Mouse (Mus musculus) midbrain, embryonic 14.5 days (tissue): ENCODE measurements at regions not wholly inside any gene's neighbourhood (a gene's known extent, or its start where the extent isn't known, plus 50 kb on each side); places are given as distances from the start of the nearest gene placed in this dataset.

Experiments
- ATAC-seq: fragments of 200-750 bp; cut with Nextera tagmentation; 2 replicates; pipeline ENCODE4 v1.8.0; 2017; ENCODE audit warnings: moderate number of reproducible peaks, moderate library complexity; ENCODE audit not compliant: low FRiP score, low TSS enrichment
- DNase-seq: peaks from one replicate; pipeline ENCODE4 v3.0.0-alpha.2; 2015
- H3K27ac ChIP-seq: fragments of 300-500 bp; sonication (generic); replicated peaks from 2 replicates; pipeline ENCODE4 v1.5.1; 2014; ENCODE audit warnings: mild to moderate bottlenecking, low read depth, low read length, moderate library complexity
- H3K27me3 ChIP-seq: fragments of 300-500 bp; sonication (generic); 2 replicates; pipeline ENCODE4 v1.6.1; 2014; ENCODE audit warnings: low read length, control low read depth, mixed read lengths; ENCODE audit not compliant: control insufficient read depth, insufficient read depth
- H3K36me3 ChIP-seq: fragments of 300-500 bp; sonication (generic); 2 replicates; pipeline ENCODE4 v1.6.1; 2014; ENCODE audit warnings: low read length, control low read depth; ENCODE audit not compliant: control insufficient read depth, insufficient read depth
- H3K4me1 ChIP-seq: fragments of 300-500 bp; sonication (generic); 2 replicates; pipeline ENCODE4 v1.6.1; 2014; ENCODE audit warnings: mild to moderate bottlenecking, antibody characterized with exemption, low read length, control low read depth; ENCODE audit not compliant: control insufficient read depth, insufficient read depth
- H3K4me2 ChIP-seq: fragments of 300-500 bp; sonication (generic); 2 replicates; pipeline ENCODE4 v1.6.1; 2014; ENCODE audit warnings: mild to moderate bottlenecking, low read length, moderate library complexity
- H3K4me3 ChIP-seq: fragments of 300-500 bp; sonication (generic); replicated peaks from 2 replicates; pipeline ENCODE4 v1.5.1; 2014; ENCODE audit warnings: low read depth, low read length
- H3K9ac ChIP-seq: fragments of 300-500 bp; sonication (generic); replicated peaks from 2 replicates; pipeline ENCODE4 v1.6.1; 2014; ENCODE audit warnings: mild to moderate bottlenecking, low read length, moderate library complexity
- H3K9me3 ChIP-seq: fragments of 300-500 bp; sonication (generic); 2 replicates; pipeline ENCODE4 v1.6.1; 2016; ENCODE audit warnings: low read length, control low read depth, mixed read lengths; ENCODE audit not compliant: control insufficient read depth
- WGBS: fragments of 180-500 bp; shearing (Covaris S2); extraction: QIAGEN DNeasy Blood & Tissue Kit; methylation state at CpG from one replicate; pipeline ENCODE4 v1.1.7; 2014; 5-methylcytosine and 5-hydroxymethylcytosine counted together

DNA sequence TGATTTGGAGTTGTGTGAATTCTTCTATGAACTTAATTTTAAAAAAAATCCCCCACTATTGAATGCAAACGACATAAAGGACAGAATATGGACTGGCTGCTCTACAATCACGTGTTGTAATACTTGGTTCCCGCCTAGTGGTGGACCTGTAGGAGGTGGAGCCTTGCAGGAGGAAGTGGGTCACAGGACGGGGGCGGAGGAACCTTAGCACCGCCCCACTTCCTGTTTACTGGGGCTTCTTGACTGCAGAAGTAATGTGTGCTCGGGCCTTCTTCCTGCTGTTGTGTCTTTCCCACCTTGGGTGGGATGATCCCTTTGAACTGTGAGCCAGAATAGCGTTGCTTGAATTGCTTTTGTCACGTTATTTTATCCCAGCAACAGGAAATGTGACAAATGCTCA is 52.2 kb upstream of the Tmem108 start:
- ATAC-seq (no peak), DNase-seq (no peak)
- Histone ChIP-seq H3K9ac (no peak overlapping the region), H3K4me2 (no peak overlapping the region), H3K4me1 (no peaks in the 10 kb centered on the region), H3K36me3 (no peaks in the 10 kb centered on the region), H3K4me3 (no peak overlapping the region), H3K27ac (no peak overlapping the region), H3K27me3 (no peaks in the 10 kb centered on the region), H3K9me3 (no peaks in the 10 kb centered on the region)
- WGBS, result 87% methylated on average over 9 of the region's 9 CpGs

DNA sequence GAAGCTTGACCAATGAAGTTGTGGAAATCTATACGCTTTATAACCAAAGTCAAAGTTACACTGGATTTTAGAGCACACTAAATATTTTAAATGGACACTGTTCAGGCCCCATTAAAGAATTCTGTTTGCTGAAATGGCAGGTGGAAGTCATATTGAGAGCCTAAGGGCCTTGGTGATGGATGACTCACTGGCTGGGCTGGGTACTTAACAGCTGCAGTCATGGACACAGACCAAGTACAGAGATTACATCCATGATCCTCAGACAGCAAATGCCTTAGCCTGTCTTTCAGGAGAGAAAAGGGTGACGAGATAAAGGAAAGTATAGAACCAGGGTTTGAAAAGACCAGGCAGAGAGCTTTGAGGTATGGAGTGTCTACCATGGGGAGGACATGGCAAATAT is 57.4 kb upstream of the Tmem108 start:
- Histone ChIP-seq H3K27me3 (no peaks in the 10 kb centered on the region), H3K4me2 (no peak overlapping the region), H3K9ac (no peak overlapping the region), H3K27ac (no peak overlapping the region), H3K4me3 (no peak overlapping the region), H3K4me1 (no peaks in the 10 kb centered on the region), H3K9me3 (no peaks in the 10 kb centered on the region), H3K36me3 (no peaks in the 10 kb centered on the region)
- no peak for DNase-seq
- ATAC-seq, result no peak
- WGBS, result 93% methylated on average over 2 of the region's 2 CpGs

DNA sequence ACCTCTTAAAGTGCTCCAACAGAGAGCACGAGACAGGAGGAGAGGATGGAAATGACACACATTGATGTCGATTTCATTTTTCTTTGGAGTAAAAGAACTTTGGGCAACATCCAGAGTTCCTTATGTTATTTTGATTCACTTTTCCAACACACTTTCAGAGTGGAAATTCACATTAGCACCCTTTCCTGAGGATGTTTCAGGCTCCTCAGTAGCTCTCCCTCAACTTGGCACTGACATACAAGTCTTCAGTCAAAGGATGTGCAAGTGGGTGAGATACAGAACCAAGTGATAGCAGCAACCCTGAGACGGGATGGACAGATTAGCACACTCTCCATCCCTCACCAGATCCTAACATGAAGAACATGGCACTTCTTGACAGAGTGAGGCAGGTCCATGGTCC is 60.0 kb upstream of the Tmem108 start:
- H3K4me2 ChIP-seq, result no peak overlapping the region
- no peak overlapping the region for H3K9ac ChIP-seq
- no peaks in the 10 kb centered on the region for H3K4me1 ChIP-seq
- no peak overlapping the region for H3K4me3 ChIP-seq
- ATAC-seq, result no peak
- no peak for DNase-seq
- no peaks in the 10 kb centered on the region for H3K36me3 ChIP-seq
- no peak overlapping the region for H3K27ac ChIP-seq
- 89% methylated on average over 3 of the region's 3 CpGs for WGBS
- H3K9me3 ChIP-seq, result no peaks in the 10 kb centered on the region
- no peaks in the 10 kb centered on the region for H3K27me3 ChIP-seq

GRCm38 (mm10) chr9:103823491-103823890 is 61.9 kb upstream of the Tmem108 start:
- Histone ChIP-seq H3K27ac (no peak overlapping the region), H3K27me3 (no peaks in the 10 kb centered on the region), H3K9ac (no peak overlapping the region), H3K9me3 (no peaks in the 10 kb centered on the region), H3K36me3 (no peaks in the 10 kb centered on the region), H3K4me1 (no peaks in the 10 kb centered on the region), H3K4me3 (no peak overlapping the region), H3K4me2 (no peak overlapping the region)
- no peak for DNase-seq
- 48% methylated on average over 3 of the region's 3 CpGs for WGBS
- no peak for ATAC-seq

DNA sequence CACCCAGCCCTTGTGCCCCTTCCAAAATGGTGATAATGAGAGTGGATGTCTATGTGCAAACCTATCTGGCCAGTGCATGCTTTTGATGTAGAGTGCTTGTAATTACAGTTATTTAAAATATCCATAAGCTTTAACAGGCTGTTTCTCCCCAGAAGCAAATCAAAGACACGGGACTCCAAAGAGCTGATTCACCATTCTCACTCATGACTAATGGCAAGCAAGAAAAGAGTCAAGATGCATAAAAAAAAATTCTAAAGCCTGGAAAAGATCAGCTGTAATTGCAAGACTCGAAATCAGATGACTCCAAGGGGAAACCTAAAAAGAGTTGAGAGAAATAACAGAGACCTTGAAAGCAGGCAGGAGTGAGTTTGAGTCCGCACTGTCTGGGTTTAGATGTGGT is 79.6 kb upstream of the Tmem108 start:
- ATAC-seq, result no peak
- DNase-seq, result no peak
- Histone ChIP-seq H3K9me3 (no peaks in the 10 kb centered on the region), H3K4me2 (no peak overlapping the region), H3K4me3 (no peak overlapping the region), H3K9ac (no peak overlapping the region), H3K27ac (no peak overlapping the region), H3K36me3 (no peaks in the 10 kb centered on the region), H3K27me3 (no peaks in the 10 kb centered on the region), H3K4me1 (no peaks in the 10 kb centered on the region)
- 81% methylated on average over 3 of the region's 3 CpGs for WGBS

- no peak overlapping the region for H3K27ac ChIP-seq
- WGBS, result 78% methylated on average over 8 of the region's 8 CpGs
- no peak for ATAC-seq
- H3K9me3 ChIP-seq, result no peaks in the 10 kb centered on the region
- DNase-seq, result no peak
- no peak overlapping the region for H3K4me2 ChIP-seq
- H3K27me3 ChIP-seq, result no peaks in the 10 kb centered on the region
- no peak overlapping the region for H3K4me3 ChIP-seq
- no peak overlapping the region for H3K9ac ChIP-seq
- no peaks in the 10 kb centered on the region for H3K4me1 ChIP-seq
- H3K36me3 ChIP-seq, result no peaks in the 10 kb centered on the region
These were observed 82.2 kb upstream of the Tmem108 start for GRCm38 (mm10) chr9:103843836-103844235.

DNA sequence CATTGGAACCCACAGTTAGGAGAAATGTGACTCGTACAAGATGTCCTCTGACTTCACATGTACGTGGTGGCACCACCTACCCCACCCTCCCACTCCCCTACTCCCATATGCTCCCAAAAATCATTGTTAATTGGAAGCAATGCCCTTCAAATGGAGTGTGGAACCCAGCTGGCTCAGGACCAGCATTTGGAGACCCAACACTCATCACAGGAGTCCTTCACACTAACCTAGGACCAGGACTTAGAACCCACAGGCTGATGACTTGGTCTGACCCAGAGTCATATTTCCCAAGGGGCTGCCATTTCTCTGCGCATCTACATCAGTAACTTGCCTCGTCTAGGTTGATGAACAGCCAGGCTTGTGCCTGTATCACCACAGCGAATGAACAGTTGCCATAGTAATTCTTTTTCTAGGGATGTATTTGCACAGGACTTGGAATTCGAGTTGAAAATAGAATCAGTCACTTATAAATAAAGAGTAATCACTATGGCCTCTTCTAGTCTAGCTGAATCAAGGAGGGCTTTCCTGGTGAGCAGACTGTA is 84.3 kb upstream of the Tmem108 start:
- Histone ChIP-seq H3K4me2 (no peak overlapping the region), H3K27me3 (no peaks in the 10 kb centered on the region), H3K4me1 (no peaks in the 10 kb centered on the region), H3K9ac (no peak overlapping the region), H3K36me3 (no peaks in the 10 kb centered on the region), H3K4me3 (no peak overlapping the region), H3K9me3 (no peaks in the 10 kb centered on the region), H3K27ac (no peak overlapping the region)
- WGBS, result 87% methylated on average over 6 of the region's 6 CpGs
- ATAC-seq (no peak), DNase-seq (no peak)

GRCm38 (mm10) chr9:103847931-103848330 is 86.3 kb upstream of the Tmem108 start:
- Histone ChIP-seq H3K4me3 (no peak overlapping the region), H3K27ac (no peak overlapping the region), H3K36me3 (no peaks in the 10 kb centered on the region), H3K9me3 (no peaks in the 10 kb centered on the region), H3K27me3 (no peaks in the 10 kb centered on the region), H3K9ac (no peak overlapping the region), H3K4me2 (no peak overlapping the region), H3K4me1 (no peaks in the 10 kb centered on the region)
- ATAC-seq (no peak), DNase-seq (peak; percentile 12)
- 78% methylated on average over 7 of the region's 7 CpGs for WGBS

- H3K27ac ChIP-seq, result no peak overlapping the region
- H3K4me3 ChIP-seq, result no peak overlapping the region
- no peaks in the 10 kb centered on the region for H3K4me1 ChIP-seq
- no peak overlapping the region for H3K9ac ChIP-seq
- WGBS, result 69% methylated on average over 3 of the region's 3 CpGs
- DNase-seq (no peak), ATAC-seq (no peak)
- H3K36me3 ChIP-seq, result no peaks in the 10 kb centered on the region
- H3K4me2 ChIP-seq, result no peak overlapping the region
- no peaks in the 10 kb centered on the region; the same call in 1 of the 2 replicates for H3K9me3 ChIP-seq
- no peaks in the 10 kb centered on the region for H3K27me3 ChIP-seq
These were observed 87.4 kb upstream of the Tmem108 start for GRCm38 (mm10) chr9:103849079-103849478.
